Mouse (Mus musculus): ENCODE data around the gene Med12l.

GRCm38 (mm10) chr3:59204719-59205503, 199.3 kb downstream of the Med12l start:
- TF ChIP-seq POLR2A (IDR thresholded peaks at IDR 0.05; ENCODE audit: borderline replicate concordance, insufficient read depth, low read length), result no peak
- no peak for TF ChIP-seq CTCF (IDR thresholded peaks at IDR 0.05; ENCODE audit: borderline replicate concordance, insufficient read depth, low read depth, low read length)

All from cerebellum, adult 2 months (tissue).